ENCODE assay signal across 8 mouse cellular contexts in genomic region chr3:125403601-125404396, GRCm38 (mm10). TPM values are rescaled to one million over a fixed set of nuclear protein-coding genes. Genes with fewer than 3 reads are reported as not detected.
DNase-seq lines count a peak whose midpoint lies in the region; ATAC-seq and TF ChIP-seq lines count a peak whose summit lies in the region.

Ndst4 (plus strand) TSS chr3:125404076.

- peak; percentile 1 for DNase-seq in adrenal gland, adult 2 months
- no peak for DNase-seq in adrenal gland, postnatal 25 days
- DNase-seq in testis, postnatal 10 days (ENCODE audit: low spot score) = no peak
- peak; percentile 23 to 42 for DNase-seq in layer of hippocampus, adult 8-10 months (ENCODE audit: low spot score in 2 of 2)
- peak; percentile 12 for DNase-seq in right cerebral cortex, adult 18-20 months
- DNase-seq in natural killer cell, adult 2 months (ENCODE audit: low spot score in 2 of 2) = no peak

- TF ChIP-seq POLR2A in testis, adult 2 months (IDR thresholded peaks at IDR 0.05; ENCODE audit: control insufficient read depth, low read depth, low read length) = no peak

- no peaks in the 10 kb centered on the region for H3K4me1 ChIP-seq in testis, adult 2 months (ENCODE audit: control insufficient read depth, insufficient read depth, low read length)
- H3K4me1 ChIP-seq in lung, embryonic 15.5 days = 0 out of 2 replicates have a peak, but pooled peaks cover 5% of the 10 kb centered on the region

- no peak within 1 kb of the TSS for H3K4me3 ChIP-seq in testis, adult 2 months (ENCODE audit: control insufficient read depth, low read depth, low read length)
- peak within 1 kb of the TSS; percentile 24 for H3K4me3 ChIP-seq in lung, embryonic 15.5 days

- TF ChIP-seq CTCF in testis, adult 2 months (IDR thresholded peaks at IDR 0.05; ENCODE audit: control insufficient read depth, insufficient read depth, insufficient replicate concordance, low read depth, low read length) = no peak

- no peak within 1 kb of the TSS for H3K9ac ChIP-seq in lung, embryonic 15.5 days

- H3K27me3 ChIP-seq in testis, adult 2 months (ENCODE audit: control insufficient read depth, insufficient read depth, low read length) = no peaks in the 10 kb centered on the region
- no peaks in the 10 kb centered on the region for H3K27me3 ChIP-seq in lung, embryonic 15.5 days

- H3K36me3 ChIP-seq in testis, adult 2 months (ENCODE audit: control insufficient read depth, insufficient read depth, low read length) = no peaks in the 10 kb centered on the region
- no peaks in the 10 kb centered on the region for H3K36me3 ChIP-seq in lung, embryonic 15.5 days

- peak; percentile 81; the same call in 1 of the 2 replicates for ATAC-seq in lung, embryonic 15.5 days (ENCODE audit: borderline replicate concordance, extremely low read depth, low FRiP score, low TSS enrichment)

- H3K4me2 ChIP-seq in lung, embryonic 15.5 days = peak within 1 kb of the TSS; percentile 54

- 13% methylated on average over 14 of the region's 14 CpGs for WGBS in lung, embryonic 15.5 days

- H3K27ac ChIP-seq in testis, adult 2 months (ENCODE audit: control insufficient read depth, insufficient read depth, low read depth, low read length) = no peak within 1 kb of the TSS
- H3K27ac ChIP-seq in lung, embryonic 15.5 days = no peak within 1 kb of the TSS

- no peaks in the 10 kb centered on the region for H3K9me3 ChIP-seq in lung, embryonic 15.5 days

RNA-seq across cellular contexts. Expression of gene Ndst4, which starts in this region (rescaled TPM):
- not detected for total RNA-seq in adrenal gland, adult 2 months (2021)
- polyA plus RNA-seq in adrenal gland, adult 2 months (2012; rRNA removed) = 0.04 TPM in 1 of 2 replicates, not detected in the other
- total RNA-seq in adrenal gland, postnatal 25 days (2021) = not detected in 2 replicates
- polyA plus RNA-seq in testis, adult 2 months (2012; rRNA removed) = 62.3 and 86.4 TPM in 2 replicates
- 10 to 100 TPM; 19.8 to 24.0 (median 21.3) TPM for total RNA-seq in layer of hippocampus, adult 8-10 months (2022)
- polyA plus RNA-seq in lung, embryonic 15.5 days (2015; fragmentation: Nextera tagmentation; extraction: Ambion mirVana) = 0.10 and 0.13 TPM in 2 replicates

Comparison
In these comparisons a context has a peak if more than half of its experiments do, and no peak if none do; other contexts are left out.
1. RNA of gene Ndst4 (total RNA-seq): 19.8 to 24.0 TPM in layer of hippocampus, adult 8-10 months; not detected in adrenal gland, adult 2 months and not detected in adrenal gland, postnatal 25 days; every median in the first group is over 10 times any median in the second.
2. RNA of gene Ndst4 (polyA plus RNA-seq): 62.3 to 86.4 TPM in testis, adult 2 months; 0.10 to 0.13 TPM in lung, embryonic 15.5 days and 0.04 TPM in adrenal gland, adult 2 months; every median in the first group is over 10 times any median in the second.
3. Peak in DNase-seq in adrenal gland, adult 2 months; RNA of the gene not detected or under 1 TPM.
4. Peak in ATAC-seq, H3K4me3 ChIP-seq and H3K4me2 ChIP-seq in lung, embryonic 15.5 days; RNA of the gene not detected or under 1 TPM.
5. DNase-seq: peak in layer of hippocampus, adult 8-10 months (2 of 2) and right cerebral cortex, adult 18-20 months (single experiment); none in adrenal gland, postnatal 25 days (single experiment), testis, postnatal 10 days (single experiment) and natural killer cell, adult 2 months (0 of 2).